Mouse (Mus musculus) midbrain, embryonic 15.5 days (tissue): ENCODE data around the gene Rhox7a. TPM values are rescaled to one million over a fixed set of nuclear protein-coding genes. Genes with fewer than 3 reads are reported as not detected.
A peak's percentile ranks its signal among the peaks of the same experiment; 100 is the strongest.
"Not testable (repeated sequence)": the region's sequence is repeated elsewhere in the genome, so short reads cannot be mapped to it uniquely, and the experiment has no call there.

Experiments used
- ATAC-seq: fragments of 200-750 bp; cut with Nextera tagmentation; replicated peaks from 2 replicates; pipeline ENCODE4 v1.8.0; 2017; ENCODE audit warnings: moderate TSS enrichment
- H3K27ac ChIP-seq: fragments of 300-500 bp; sonication (generic); 2 replicates; pipeline ENCODE4 v1.5.1; 2015; ENCODE audit warnings: mild to moderate bottlenecking, inconsistent platforms
- H3K27me3 ChIP-seq: fragments of 300-500 bp; sonication (generic); replicated peaks from 2 replicates; pipeline ENCODE4 v1.6.1; 2015; ENCODE audit warnings: inconsistent platforms
- H3K36me3 ChIP-seq: fragments of 300-500 bp; sonication (generic); replicated peaks from 2 replicates; pipeline ENCODE4 v1.6.1; 2015; ENCODE audit warnings: inconsistent platforms
- H3K4me1 ChIP-seq: fragments of 300-500 bp; sonication (generic); 2 replicates; pipeline ENCODE4 v1.6.1; 2015; ENCODE audit warnings: inconsistent platforms
- H3K4me2 ChIP-seq: fragments of 300-500 bp; sonication (generic); 2 replicates; pipeline ENCODE4 v1.6.1; 2015; ENCODE audit warnings: inconsistent platforms, mild to moderate bottlenecking, moderate library complexity
- H3K4me3 ChIP-seq: fragments of 300-500 bp; sonication (generic); 2 replicates; pipeline ENCODE4 v1.5.1; 2015; ENCODE audit warnings: mild to moderate bottlenecking, inconsistent platforms
- H3K9ac ChIP-seq: fragments of 300-500 bp; sonication (generic); 2 replicates; pipeline ENCODE4 v1.6.1; 2015; ENCODE audit warnings: mild to moderate bottlenecking, inconsistent platforms
- H3K9me3 ChIP-seq: fragments of 300-500 bp; sonication (generic); 2 replicates; pipeline ENCODE4 v1.6.1; 2016; ENCODE audit warnings: inconsistent platforms
- WGBS: fragments of 180-500 bp; shearing (Covaris S2); methylation state at CpG from one replicate; pipeline ENCODE4 v1.1.7; 2015; ENCODE audit warnings: mixed read lengths; 5-methylcytosine and 5-hydroxymethylcytosine counted together
- polyA plus RNA-seq: library from polyadenylated mRNA; unstranded; fragments of >200 nt; fragmentation: Nextera tagmentation; extraction: Ambion mirVana; gene quantifications from 2 replicates; pipeline ENCODE4 v1.2.1, GENCODE M21; 2015

The Rhox7a gene
- not detected in 2 replicates for polyA plus RNA-seq

DNA sequence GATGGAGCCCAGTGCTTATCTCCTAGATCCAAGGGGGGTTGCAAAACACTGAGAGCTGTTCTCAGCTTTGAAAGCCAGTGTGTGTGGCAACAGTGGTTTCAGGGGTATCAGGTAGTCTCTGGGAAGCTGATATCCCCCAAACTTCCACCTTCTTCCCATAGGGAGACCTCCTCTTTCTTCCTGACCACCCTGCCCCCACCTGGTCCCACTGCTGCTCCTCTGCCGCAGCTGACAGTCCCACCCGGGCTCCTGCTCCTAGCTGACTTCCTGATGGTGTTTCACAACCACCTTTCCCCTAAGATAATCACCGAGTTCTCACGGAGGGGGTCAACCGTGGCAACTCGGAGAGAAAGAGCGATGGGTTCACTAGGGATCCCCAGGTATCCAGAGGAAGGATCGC, at the start of gene Rhox7a:
TSS of gene Rhox7a (plus strand) at position 301 of the 400 bp plus-strand sequence.
- ATAC-seq, H3K4me3 ChIP-seq, H3K36me3 ChIP-seq, H3K27me3 ChIP-seq, H3K9ac ChIP-seq, H3K27ac ChIP-seq, H3K9me3 ChIP-seq, H3K4me2 ChIP-seq, H3K4me1 ChIP-seq: not testable (repeated sequence)
- 88% methylated on average over 8 of the region's 8 CpGs for WGBS

DNA sequence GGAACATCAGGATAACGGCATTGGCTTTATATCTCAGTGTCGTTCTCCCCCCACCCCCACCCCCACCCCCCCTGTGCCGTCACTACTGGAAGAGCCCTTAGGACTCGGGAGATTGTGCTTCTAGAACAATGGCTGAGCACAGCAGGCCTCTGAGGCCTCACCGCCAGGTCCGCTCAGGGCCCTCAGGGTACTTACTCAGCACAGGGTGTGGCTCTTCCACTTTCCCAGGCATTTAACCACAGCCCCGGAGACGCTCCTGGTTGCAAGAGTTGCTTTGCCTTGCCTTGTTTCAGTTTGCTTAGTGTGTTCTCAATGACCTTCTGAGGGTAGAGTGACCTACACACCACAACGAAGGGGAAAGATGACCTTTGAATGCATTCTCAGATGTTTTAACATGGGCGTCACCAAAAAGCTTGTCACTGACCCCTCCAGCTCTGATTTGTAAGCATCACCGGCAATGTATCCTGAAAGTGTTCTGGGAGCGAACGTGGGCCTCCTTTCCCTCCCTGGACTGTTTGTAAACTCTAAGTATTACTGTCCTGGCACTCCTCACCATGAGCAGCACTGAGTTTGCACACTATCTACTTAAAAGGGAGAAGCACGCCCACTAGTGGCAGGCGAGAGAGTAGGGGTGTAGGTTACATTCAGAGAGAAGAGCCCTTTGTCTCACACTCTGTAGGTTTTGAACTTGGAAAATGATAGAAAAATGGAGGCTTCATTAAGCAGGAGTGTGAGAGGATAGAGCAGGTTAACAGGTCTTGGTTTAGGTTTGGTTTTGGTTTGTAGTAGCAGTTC, 24.0 kb upstream of the Rhox7a start:
- WGBS: 79% methylated on average over 15 of the region's 15 CpGs
- H3K27ac ChIP-seq: no peak overlapping the region
- ATAC-seq: no peak

DNA sequence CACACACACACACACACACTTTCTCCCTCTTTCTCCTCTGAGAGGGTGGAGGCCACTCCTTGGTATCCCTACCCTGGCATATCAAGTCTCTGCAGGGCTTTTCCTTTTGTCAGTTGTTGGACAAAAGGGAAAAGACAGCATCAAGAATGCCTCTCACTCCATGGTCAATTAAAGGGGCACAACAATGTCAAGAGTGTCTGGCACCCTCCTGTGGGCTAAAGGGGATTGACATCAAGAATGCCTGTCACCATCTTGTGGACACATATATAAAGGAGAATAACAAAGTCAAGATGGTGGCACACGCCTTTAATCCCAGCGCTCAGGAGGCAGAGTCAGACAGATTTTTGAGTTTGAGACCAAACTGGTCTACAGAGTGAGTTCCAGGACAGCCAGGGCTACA, 22.1 kb upstream of the Rhox7a start:
- Histone ChIP-seq H3K27me3 (no peaks in the 10 kb centered on the region), H3K4me1 (no peaks in the 10 kb centered on the region), H3K9ac (no peak overlapping the region), H3K4me2 (no peak overlapping the region), H3K9me3 (no peaks in the 10 kb centered on the region), H3K36me3 (no peaks in the 10 kb centered on the region), H3K4me3 (no peak overlapping the region), H3K27ac (no peak overlapping the region)
- 81% methylated on average over 2 of the region's 2 CpGs for WGBS
- no peak for ATAC-seq

More for the DNA sequence above, 24.0 kb upstream of the Rhox7a start:
- Histone ChIP-seq H3K9me3 (no peaks in the 10 kb centered on the region), H3K4me2 (no peak overlapping the region), H3K4me1 (no peaks in the 10 kb centered on the region), H3K36me3 (no peaks in the 10 kb centered on the region), H3K27me3 (no peaks in the 10 kb centered on the region), H3K9ac (no peak overlapping the region), H3K4me3 (no peak overlapping the region)

DNA sequence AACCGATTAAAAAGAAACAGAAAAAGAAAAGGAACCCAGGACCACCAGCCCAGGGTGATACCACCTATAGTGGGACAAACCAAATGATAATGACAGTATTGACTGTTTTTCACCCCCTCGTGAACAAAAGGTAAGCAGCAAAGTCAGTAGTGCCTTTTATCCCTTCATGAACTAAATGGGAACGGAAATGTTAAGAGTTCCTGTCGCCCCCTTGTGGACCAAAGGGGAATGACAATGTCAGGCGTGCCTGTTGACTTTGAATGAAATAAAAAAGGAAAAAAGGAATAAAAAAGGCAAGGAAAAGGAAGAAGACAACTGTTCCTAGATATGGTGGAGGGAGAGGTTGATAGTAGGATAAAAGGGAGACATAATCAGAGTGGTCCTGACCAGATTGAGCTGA, 20.3 kb upstream of the Rhox7a start:
- H3K4me3 ChIP-seq: no peak overlapping the region
- no peak overlapping the region for H3K9ac ChIP-seq
- H3K27me3 ChIP-seq: no peaks in the 10 kb centered on the region
- H3K36me3 ChIP-seq: no peaks in the 10 kb centered on the region
- H3K4me1 ChIP-seq: no peaks in the 10 kb centered on the region
- H3K4me2 ChIP-seq: no peak overlapping the region
- ATAC-seq: no peak
- H3K9me3 ChIP-seq: no peaks in the 10 kb centered on the region
- 30% methylated on average over 5 of the region's 5 CpGs for WGBS
- no peak overlapping the region for H3K27ac ChIP-seq

DNA sequence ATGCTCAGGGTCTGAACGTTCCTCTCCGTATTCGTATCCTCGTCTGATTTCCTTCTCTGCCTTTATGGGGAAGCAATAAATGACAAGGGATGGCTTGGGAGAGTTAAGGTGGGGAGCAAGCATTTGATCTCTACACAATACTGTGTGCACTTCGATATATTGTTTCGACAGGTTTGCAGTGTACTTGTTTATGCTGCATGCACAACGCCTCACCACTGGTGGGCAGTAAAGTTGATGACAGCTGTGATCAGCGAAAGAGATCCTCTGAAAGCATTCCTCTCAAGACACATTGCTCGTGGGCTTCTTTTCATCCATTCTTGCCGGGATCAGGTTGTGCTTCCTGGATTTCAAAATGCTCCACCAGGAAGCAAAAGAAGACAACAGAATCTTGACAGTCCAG, 15.8 kb upstream of the Rhox7a start:
- WGBS: 70% methylated on average over 10 of the region's 10 CpGs
- no peaks in the 10 kb centered on the region for H3K36me3 ChIP-seq
- H3K27ac ChIP-seq: no peak overlapping the region
- ATAC-seq: 0 out of 2 replicates have a peak, but pooled peaks have one; percentile 9
- no peak overlapping the region for H3K4me3 ChIP-seq
- H3K27me3 ChIP-seq: no peaks in the 10 kb centered on the region
- no peak overlapping the region for H3K4me2 ChIP-seq
- no peaks in the 10 kb centered on the region for H3K9me3 ChIP-seq
- H3K4me1 ChIP-seq: no peaks in the 10 kb centered on the region
- no peak overlapping the region for H3K9ac ChIP-seq

DNA sequence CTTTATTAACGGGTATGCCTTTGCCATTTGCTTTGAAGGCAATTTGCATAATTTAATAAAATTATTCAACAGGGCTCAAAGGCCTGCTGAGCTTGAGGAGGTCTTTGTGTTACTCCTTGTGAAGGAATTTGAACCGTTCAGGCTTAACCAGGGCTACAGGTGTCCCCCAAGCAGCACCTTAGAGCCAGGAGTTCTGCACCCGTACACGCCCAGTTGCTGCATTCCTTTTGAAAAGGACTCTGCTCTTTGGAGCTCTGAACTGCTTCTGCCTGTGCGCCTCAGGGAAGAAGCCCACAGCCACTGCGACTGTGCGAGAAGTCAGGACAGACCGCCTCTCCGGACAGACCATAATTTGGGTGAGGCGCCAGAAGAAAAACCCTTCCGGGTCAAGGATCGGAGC, 4.9 kb upstream of the Rhox7a start, which contains the start of gene Rhox6:
TSS of gene Rhox6 (plus strand) at position 301 of the 400 bp plus-strand sequence.
- H3K9me3 ChIP-seq, H3K9ac ChIP-seq, H3K27me3 ChIP-seq, ATAC-seq, H3K36me3 ChIP-seq, H3K4me1 ChIP-seq, H3K4me2 ChIP-seq, H3K4me3 ChIP-seq, H3K27ac ChIP-seq: not testable (repeated sequence)
- WGBS: 89% methylated on average over 5 of the region's 12 CpGs

DNA sequence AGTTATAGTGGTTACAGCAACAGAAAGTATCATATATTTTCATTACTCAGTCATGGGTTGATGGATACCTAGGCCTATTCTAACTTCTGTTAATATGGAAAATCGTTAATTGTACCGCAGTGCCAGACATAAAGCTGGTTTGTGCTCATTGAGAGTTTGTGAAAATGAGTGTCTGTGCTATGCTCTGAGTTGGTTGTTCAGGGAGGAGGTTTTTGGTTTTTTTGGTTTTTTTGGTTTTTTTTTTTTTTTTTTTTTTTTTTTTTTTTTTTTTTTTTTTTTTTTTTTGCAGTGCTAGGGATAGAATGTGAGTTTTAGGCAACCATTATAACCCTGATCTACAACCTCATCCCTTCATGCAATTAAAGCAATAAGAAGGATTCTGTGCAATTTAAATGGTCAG, 40.2 kb downstream of the Rhox7a start:
- Histone ChIP-seq H3K27me3 (no peaks in the 10 kb centered on the region), H3K4me3 (no peak overlapping the region), H3K4me1 (no peaks in the 10 kb centered on the region), H3K36me3 (no peaks in the 10 kb centered on the region), H3K27ac (no peak overlapping the region), H3K9me3 (no peaks in the 10 kb centered on the region), H3K4me2 (no peak overlapping the region), H3K9ac (no peak overlapping the region)
- WGBS: 100% methylated on average over 2 of the region's 2 CpGs
- no peak for ATAC-seq

DNA sequence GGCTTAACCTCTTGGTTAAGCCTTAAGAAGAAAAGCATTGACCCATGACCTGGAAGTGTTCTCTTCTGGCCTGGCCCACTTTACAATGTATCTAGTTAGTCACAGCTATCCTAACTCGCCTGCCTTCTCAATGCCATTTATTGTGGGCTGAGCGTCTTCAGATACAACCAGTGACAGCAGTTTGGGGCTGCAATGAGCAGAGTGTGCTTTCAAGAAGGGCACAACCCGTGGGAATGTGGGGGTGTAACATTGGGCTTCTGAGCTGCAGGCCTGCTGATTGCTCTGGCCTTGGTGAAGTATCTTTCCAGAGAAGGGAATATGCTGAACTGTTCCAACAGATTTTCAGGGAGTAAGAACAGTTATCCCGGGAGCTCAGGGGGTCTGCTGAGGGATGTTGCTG, 47.4 kb downstream of the Rhox7a start, which contains the start of gene Rhox8:
TSS of gene Rhox8 (minus strand) at position 101 of the 400 bp plus-strand sequence.
- Histone ChIP-seq H3K4me3 (no peak within 1 kb of the TSS), H3K36me3 (no peaks in the 10 kb centered on the region), H3K27me3 (no peaks in the 10 kb centered on the region), H3K27ac (no peak within 1 kb of the TSS), H3K9ac (no peak within 1 kb of the TSS), H3K9me3 (no peaks in the 10 kb centered on the region), H3K4me2 (no peak within 1 kb of the TSS), H3K4me1 (no peaks in the 10 kb centered on the region)
- 77% methylated on average over 4 of the region's 4 CpGs for WGBS
- ATAC-seq: no peak

Other genes with a start within 250 kb of the Rhox7a start
- not detected in 2 replicates for gene Rhox4f, start 224.0 kb upstream of the Rhox7a start, polyA plus RNA-seq
- not detected in 2 replicates for gene Rhox3g, start 203.1 kb upstream of the Rhox7a start, polyA plus RNA-seq
- gene Rhox2g, start 188.2 kb upstream of the Rhox7a start, polyA plus RNA-seq: not detected in 2 replicates
- not detected in 2 replicates for gene Rhox4g, start 180.4 kb upstream of the Rhox7a start, polyA plus RNA-seq
- not detected in 2 replicates for gene Rhox3h, start 162.9 kb upstream of the Rhox7a start, polyA plus RNA-seq
- gene Rhox2h, start 158.4 kb upstream of the Rhox7a start, polyA plus RNA-seq: not detected in 2 replicates
- 0.47 and 0.76 TPM in 2 replicates for gene Rhox5, start 26.8 kb upstream of the Rhox7a start, polyA plus RNA-seq
- gene Rhox6, start 4.8 kb upstream of the Rhox7a start, polyA plus RNA-seq: not detected in 2 replicates
- gene Rhox8, start 47.3 kb downstream of the Rhox7a start, polyA plus RNA-seq: not detected in 2 replicates
- gene Rhox7b, start 65.5 kb downstream of the Rhox7a start, polyA plus RNA-seq: not detected in 2 replicates
- gene Rhox9, start 70.1 kb downstream of the Rhox7a start, polyA plus RNA-seq: not detected in 2 replicates
- not detected in 2 replicates for gene Btg1-ps1, start 187.1 kb downstream of the Rhox7a start, polyA plus RNA-seq
- gene Btg1-ps2, start 211.4 kb downstream of the Rhox7a start, polyA plus RNA-seq: not detected in 2 replicates
- not detected in 2 replicates for gene Rhox10, start 234.8 kb downstream of the Rhox7a start, polyA plus RNA-seq